Mouse (Mus musculus) testis, adult 2 months (tissue): ENCODE data around the gene Lim2. TPM values are rescaled to one million over a fixed set of nuclear protein-coding genes. Genes with fewer than 3 reads are reported as not detected.
"Not testable (repeated sequence)": the region's sequence is repeated elsewhere in the genome, so short reads cannot be mapped to it uniquely, and the experiment has no call there.

Experiments used
- H3K27ac ChIP-seq: fragments of 200-500 bp; 2 replicates; pipeline ENCODE4 v1.5.1; 2012; ENCODE audit warnings: low read depth, low read length; ENCODE audit not compliant: control insufficient read depth, insufficient read depth
- H3K27me3 ChIP-seq: fragments of 200-500 bp; 2 replicates; pipeline ENCODE4 v1.6.1; 2012; ENCODE audit warnings: mild to moderate bottlenecking, low read length, moderate library complexity; ENCODE audit not compliant: control insufficient read depth, insufficient read depth
- H3K36me3 ChIP-seq: fragments of 200-500 bp; 2 replicates; pipeline ENCODE4 v1.6.1; 2012; ENCODE audit warnings: mild to moderate bottlenecking, low read length; ENCODE audit not compliant: control insufficient read depth, insufficient read depth
- H3K4me1 ChIP-seq: fragments of 200-500 bp; 2 replicates; pipeline ENCODE4 v1.6.1; 2012; ENCODE audit warnings: low read length; ENCODE audit not compliant: control insufficient read depth, insufficient read depth
- H3K4me3 ChIP-seq: fragments of 200-500 bp; 2 replicates; pipeline ENCODE4 v1.5.1; 2012; ENCODE audit warnings: low read depth, mild to moderate bottlenecking, low read length, moderate library complexity, mixed read lengths; ENCODE audit not compliant: control insufficient read depth
- CTCF ChIP-seq: fragments of 200-500 bp; IDR thresholded peaks from 2 replicates; pipeline ENCODE4 v1.5.1; 2012; ENCODE audit warnings: low read depth, mild to moderate bottlenecking, inconsistent platforms, low read length, moderate library complexity; ENCODE audit not compliant: control insufficient read depth, insufficient read depth, insufficient replicate concordance
- POLR2A ChIP-seq: fragments of 200-500 bp; IDR thresholded peaks from 2 replicates; pipeline ENCODE4 v1.6.1; 2012; ENCODE audit warnings: low read depth, mild to moderate bottlenecking, inconsistent platforms, low read length, moderate library complexity; ENCODE audit not compliant: control insufficient read depth
- polyA plus RNA-seq: library from polyadenylated mRNA; depleted of rRNA; stranded (reverse); fragments of >200 nt; gene quantifications from 2 replicates; pipeline ENCODE4 v1.2.3, GENCODE M21; 2012; rRNA removed

Gene Lim2
- polyA plus RNA-seq, result 0.07 TPM in 1 of 2 replicates, not detected in the other

GRCm38 (mm10) chr7:43427406-43427805, at the start of gene Lim2:
Lim2 (plus strand) TSS chr7:43427670.
- TF ChIP-seq CTCF (no peak), POLR2A (no peak)
- no peaks in the 10 kb centered on the region; the same call in 1 of the 2 replicates for H3K4me1 ChIP-seq
- H3K4me3 ChIP-seq, result no peak within 1 kb of the TSS
- no peak within 1 kb of the TSS for H3K27ac ChIP-seq
- no peaks in the 10 kb centered on the region for H3K27me3 ChIP-seq
- H3K36me3 ChIP-seq, result no peaks in the 10 kb centered on the region

- TF ChIP-seq CTCF, result no peak
- no peak for TF ChIP-seq POLR2A
- Histone ChIP-seq H3K36me3 (no peaks in the 10 kb centered on the region), H3K4me3 (no peak overlapping the region), H3K27ac (no peak overlapping the region), H3K27me3 (no peaks in the 10 kb centered on the region), H3K4me1 (no peaks in the 10 kb centered on the region)
These were observed 49.2 kb upstream of the Lim2 start for GRCm38 (mm10) chr7:43378226-43378625.

- no peak overlapping the region for H3K4me3 ChIP-seq
- no peaks in the 10 kb centered on the region for H3K4me1 ChIP-seq
- TF ChIP-seq POLR2A (no peak), CTCF (no peak)
- no peaks in the 10 kb centered on the region for H3K27me3 ChIP-seq
- no peaks in the 10 kb centered on the region for H3K36me3 ChIP-seq
- H3K27ac ChIP-seq, result no peak overlapping the region
These were observed 34.9 kb upstream of the Lim2 start for GRCm38 (mm10) chr7:43392349-43393121.

GRCm38 (mm10) chr7:43399501-43399900, 28.0 kb upstream of the Lim2 start:
- H3K36me3 ChIP-seq, result no peaks in the 10 kb centered on the region
- no peak overlapping the region for H3K27ac ChIP-seq
- no peaks in the 10 kb centered on the region for H3K27me3 ChIP-seq
- TF ChIP-seq CTCF (no peak), POLR2A (no peak)
- no peak overlapping the region for H3K4me3 ChIP-seq
- no peaks in the 10 kb centered on the region for H3K4me1 ChIP-seq

GRCm38 (mm10) chr7:43402718-43403117, 24.8 kb upstream of the Lim2 start:
- Histone ChIP-seq H3K4me1 (no peaks in the 10 kb centered on the region), H3K27me3 (no peaks in the 10 kb centered on the region), H3K36me3 (no peaks in the 10 kb centered on the region), H3K4me3 (no peak overlapping the region), H3K27ac (no peak overlapping the region)
- no peak for TF ChIP-seq CTCF
- TF ChIP-seq POLR2A, result no peak

- no peak for TF ChIP-seq CTCF
- TF ChIP-seq POLR2A, result no peak
- H3K36me3 ChIP-seq, result no peaks in the 10 kb centered on the region
- no peak overlapping the region for H3K4me3 ChIP-seq
- H3K27me3 ChIP-seq, result no peaks in the 10 kb centered on the region
- H3K4me1 ChIP-seq, result no peaks in the 10 kb centered on the region
- H3K27ac ChIP-seq, result no peak overlapping the region
These were observed 19.9 kb upstream of the Lim2 start for GRCm38 (mm10) chr7:43407573-43407972.

- Histone ChIP-seq H3K4me3 (no peak within 1 kb of the TSS), H3K27ac (no peak within 1 kb of the TSS), H3K4me1 (no peaks in the 10 kb centered on the region; the same call in 1 of the 2 replicates), H3K36me3 (no peaks in the 10 kb centered on the region), H3K27me3 (no peaks in the 10 kb centered on the region)
- TF ChIP-seq CTCF, result no peak
- TF ChIP-seq POLR2A, result no peak
These were observed 19.3 kb upstream of the Lim2 start, which contains the start of gene Siglecg for GRCm38 (mm10) chr7:43408131-43408553. Siglecg (plus strand) TSS chr7:43408204.

DNA sequence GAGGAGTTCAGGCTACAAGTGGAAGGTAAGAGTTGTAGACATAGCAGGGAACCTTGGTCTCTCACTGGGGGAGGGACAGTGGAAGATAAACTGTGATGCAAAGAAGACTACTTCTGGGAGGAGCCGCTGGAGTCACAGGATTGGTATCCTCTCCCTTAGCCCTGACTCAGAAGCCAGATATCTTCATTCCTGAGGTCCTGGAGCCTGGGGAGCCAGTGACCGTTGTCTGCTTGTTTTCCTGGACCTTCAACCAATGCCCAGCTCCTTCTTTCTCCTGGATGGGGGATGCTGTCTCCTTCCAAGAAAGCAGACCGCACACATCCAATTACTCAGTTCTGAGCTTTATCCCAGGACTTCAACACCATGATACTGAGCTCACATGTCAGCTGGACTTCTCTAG, 18.4 kb upstream of the Lim2 start:
- no peaks in the 10 kb centered on the region; the same call in 1 of the 2 replicates for H3K4me1 ChIP-seq
- no peak overlapping the region for H3K27ac ChIP-seq
- TF ChIP-seq POLR2A (no peak), CTCF (no peak)
- H3K27me3 ChIP-seq, result no peaks in the 10 kb centered on the region
- H3K4me3 ChIP-seq, result no peak overlapping the region
- H3K36me3 ChIP-seq, result no peaks in the 10 kb centered on the region

DNA sequence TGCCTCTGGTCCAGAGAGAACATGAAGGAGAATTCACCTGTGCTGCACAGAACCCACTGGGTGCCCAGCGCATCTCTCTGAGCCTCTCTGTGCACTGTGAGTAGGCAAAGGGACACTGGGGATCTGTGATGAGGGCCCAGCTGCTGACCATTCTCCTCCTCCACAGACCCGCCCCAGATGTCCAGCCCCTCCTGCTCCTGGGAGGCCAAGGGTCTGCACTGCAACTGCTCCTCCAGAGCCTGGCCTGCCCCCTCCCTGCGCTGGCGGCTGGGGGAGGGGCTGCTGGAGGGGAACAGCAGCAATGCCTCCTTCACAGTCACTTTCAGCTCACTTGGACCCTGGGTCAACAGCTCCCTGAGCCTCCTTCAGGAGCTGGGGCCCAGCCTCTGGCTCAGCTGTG, 15.7 kb upstream of the Lim2 start:
- H3K4me3 ChIP-seq, H3K27ac ChIP-seq: not testable (repeated sequence)

More for the DNA sequence above, 15.7 kb upstream of the Lim2 start:
- H3K27me3 ChIP-seq, H3K36me3 ChIP-seq, H3K4me1 ChIP-seq: not testable (repeated sequence)
